Mouse (Mus musculus): ENCODE results near the gene Ccdc69. TPM values are rescaled to one million over a fixed set of nuclear protein-coding genes. Genes with fewer than 3 reads are reported as not detected.

The Ccdc69 gene
- polyA plus RNA-seq, 1 experiment from 2014 or later = 0.50 TPM

DNA sequence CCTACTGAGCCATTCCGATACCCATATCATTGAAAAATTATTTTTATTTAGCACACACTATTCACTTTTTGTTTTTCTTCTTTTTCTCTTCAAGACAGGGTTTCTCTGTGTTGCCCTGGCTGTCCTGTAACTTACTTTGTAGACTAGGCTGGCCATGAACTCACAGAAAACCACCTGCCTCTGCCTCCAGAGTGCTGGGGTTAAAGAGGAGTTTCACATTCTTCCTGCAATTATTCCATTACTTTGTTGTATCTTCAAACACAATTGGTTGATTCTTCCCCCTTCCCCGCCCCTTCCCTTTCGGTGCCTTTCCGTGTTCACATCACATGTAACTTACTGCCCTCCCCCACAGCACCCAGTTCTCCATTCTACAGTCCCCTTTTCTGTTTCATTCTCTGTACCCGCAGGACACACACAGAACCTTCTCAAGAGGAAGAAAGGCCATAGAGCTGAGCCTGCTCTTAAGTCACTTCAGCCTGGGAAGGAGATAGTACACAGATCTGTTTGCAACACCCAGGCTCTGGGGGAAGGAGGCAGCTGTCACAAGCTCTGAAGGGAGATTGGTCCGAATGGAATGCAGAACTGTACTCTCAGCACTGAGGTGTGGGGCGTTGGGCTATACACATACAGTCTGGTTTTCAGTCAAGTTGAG lies 35.4 kb upstream of the Ccdc69 start:
- Histone ChIP-seq H3K4me3 (ENCODE audit: low read length) (no peak overlapping the region), H3K27me3 (replicated peaks; ENCODE audit: control insufficient read depth, insufficient read depth, low read length) (no peaks in the 10 kb centered on the region), H3K4me1 (ENCODE audit: control insufficient read depth, insufficient read depth, low read depth, low read length) (no peaks in the 10 kb centered on the region), H3K9me3 (ENCODE audit: control insufficient read depth, low read length) (no peaks in the 10 kb centered on the region), H3K9ac (ENCODE audit: low read depth, low read length) (no peak overlapping the region), H3K27ac (ENCODE audit: low read depth, low read length) (no peak overlapping the region), H3K36me3 (ENCODE audit: control insufficient read depth, insufficient read depth, low read length) (peaks cover 3% of the 10 kb centered on the region; the same call in 1 of the 2 replicates), H3K4me2 (ENCODE audit: low read length) (no peak overlapping the region)
- 76% methylated on average over 7 of the region's 7 CpGs for WGBS
- no peak for ATAC-seq

DNA sequence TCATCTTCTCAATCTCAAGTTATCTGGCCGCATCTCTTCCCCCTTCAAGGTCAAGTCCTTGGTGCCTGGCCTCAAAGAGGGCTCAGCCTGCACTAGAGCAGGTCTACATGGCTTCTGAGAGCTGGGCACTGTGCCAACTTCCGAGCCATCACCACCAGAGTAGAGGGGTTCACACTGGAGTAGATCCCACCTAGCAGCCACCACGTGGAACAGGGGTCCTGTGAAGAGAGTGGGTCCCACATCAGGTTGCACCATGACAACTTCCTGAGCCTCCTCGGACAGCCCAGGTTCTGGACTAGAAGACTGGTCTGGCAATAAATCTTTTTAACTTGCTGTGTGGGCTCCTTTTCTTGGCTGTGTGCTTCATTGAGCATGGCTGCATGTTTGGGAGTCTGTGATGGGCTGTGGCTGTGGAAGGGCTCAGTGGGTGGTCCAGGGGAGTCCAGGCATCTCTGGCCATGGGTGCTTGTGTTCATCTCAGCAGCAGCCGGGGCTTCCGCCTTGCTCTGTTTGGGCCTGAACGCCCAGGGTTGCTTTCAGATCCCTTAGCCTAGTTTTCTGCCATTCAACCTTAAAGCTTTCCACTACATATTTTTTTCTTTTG lies 32.7 kb upstream of the Ccdc69 start:
- 74% methylated on average over 7 of the region's 7 CpGs for WGBS

DNA sequence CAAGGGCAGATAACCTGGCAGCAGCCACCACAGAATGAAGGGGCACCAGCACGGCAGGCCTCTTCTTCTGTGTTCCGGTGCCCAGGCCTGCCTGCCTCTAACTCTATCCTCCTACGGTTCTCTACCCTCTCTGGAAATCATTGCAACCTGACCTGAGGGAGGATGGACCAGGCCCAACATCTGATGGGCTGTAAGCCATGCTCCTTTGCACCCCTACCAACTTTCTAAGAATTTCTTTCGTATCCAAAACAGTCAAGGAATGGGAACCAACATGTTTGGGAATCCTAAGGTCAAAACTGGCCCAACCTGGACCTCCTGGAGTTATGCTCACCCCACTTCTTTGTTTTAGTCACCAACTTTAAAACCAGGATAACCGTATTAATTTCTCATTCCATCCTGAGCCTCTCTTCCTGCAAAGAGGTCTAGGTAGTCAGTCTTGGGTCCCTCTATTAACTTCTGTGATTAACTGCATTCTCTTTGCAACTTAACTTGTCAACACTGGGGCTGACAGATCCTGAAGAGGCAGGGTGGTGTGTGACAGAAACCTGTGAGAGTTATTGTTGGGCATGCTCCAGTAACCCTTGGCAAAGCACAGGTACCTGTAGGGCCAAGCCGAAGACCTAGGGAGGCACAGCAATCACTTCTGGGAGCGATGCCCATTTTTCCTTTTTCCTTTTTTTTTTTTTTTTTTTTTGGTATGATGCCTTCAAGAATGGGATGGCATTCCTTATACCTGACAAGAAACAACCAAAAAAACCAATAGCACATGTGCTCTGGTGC lies 31.8 kb upstream of the Ccdc69 start:
- H3K4me1 ChIP-seq (ENCODE audit: control insufficient read depth, insufficient read depth, low read depth, low read length) = no peaks in the 10 kb centered on the region
- no peaks in the 10 kb centered on the region for H3K27me3 ChIP-seq (replicated peaks; ENCODE audit: control insufficient read depth, insufficient read depth, low read length)
- peaks cover 5% of the 10 kb centered on the region; the same call in 1 of the 2 replicates for H3K36me3 ChIP-seq (ENCODE audit: control insufficient read depth, insufficient read depth, low read length)
- no peak overlapping the region for H3K9ac ChIP-seq (ENCODE audit: low read depth, low read length)
- no peak overlapping the region for H3K4me2 ChIP-seq (ENCODE audit: low read length)
- no peak overlapping the region for H3K27ac ChIP-seq (ENCODE audit: low read depth, low read length)
- 90% methylated on average over 7 of the region's 7 CpGs for WGBS
- no peaks in the 10 kb centered on the region for H3K9me3 ChIP-seq (ENCODE audit: control insufficient read depth, low read length)
- no peak for ATAC-seq
- no peak overlapping the region for H3K4me3 ChIP-seq (ENCODE audit: low read length)

More for the DNA sequence above, 32.7 kb upstream of the Ccdc69 start:
- Histone ChIP-seq H3K4me3 (ENCODE audit: low read length) (no peak overlapping the region), H3K4me2 (ENCODE audit: low read length) (no peak overlapping the region), H3K9me3 (ENCODE audit: control insufficient read depth, low read length) (no peaks in the 10 kb centered on the region), H3K27ac (ENCODE audit: low read depth, low read length) (no peak overlapping the region), H3K36me3 (ENCODE audit: control insufficient read depth, insufficient read depth, low read length) (peaks cover 5% of the 10 kb centered on the region; the same call in 1 of the 2 replicates), H3K27me3 (replicated peaks; ENCODE audit: control insufficient read depth, insufficient read depth, low read length) (no peaks in the 10 kb centered on the region), H3K4me1 (ENCODE audit: control insufficient read depth, insufficient read depth, low read depth, low read length) (no peaks in the 10 kb centered on the region), H3K9ac (ENCODE audit: low read depth, low read length) (no peak overlapping the region)
- no peak for ATAC-seq

DNA sequence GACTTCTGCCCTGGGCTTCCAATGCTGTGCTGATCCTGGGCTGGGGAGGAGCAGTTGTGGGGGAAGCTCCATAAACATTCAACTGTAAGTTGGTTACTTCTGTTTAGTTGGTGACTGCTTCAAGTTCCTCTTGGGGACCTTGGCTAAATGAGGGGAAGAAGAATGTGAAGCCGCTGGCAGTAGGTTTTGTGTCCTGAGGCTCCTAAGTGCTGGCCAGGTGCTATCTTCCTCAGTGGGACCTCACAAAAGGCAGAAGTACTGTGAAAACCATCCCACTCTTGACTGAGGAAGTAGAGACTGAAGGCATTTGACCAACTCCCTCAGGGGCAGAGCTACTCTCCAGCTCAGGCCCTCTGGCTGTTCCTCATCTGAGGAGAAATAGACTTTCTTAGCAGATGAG lies 28.7 kb upstream of the Ccdc69 start:
- Histone ChIP-seq H3K9ac (ENCODE audit: low read depth, low read length) (no peak overlapping the region), H3K9me3 (ENCODE audit: control insufficient read depth, low read length) (no peaks in the 10 kb centered on the region), H3K4me1 (ENCODE audit: control insufficient read depth, insufficient read depth, low read depth, low read length) (no peaks in the 10 kb centered on the region), H3K27ac (ENCODE audit: low read depth, low read length) (no peak overlapping the region), H3K27me3 (replicated peaks; ENCODE audit: control insufficient read depth, insufficient read depth, low read length) (no peaks in the 10 kb centered on the region), H3K4me2 (ENCODE audit: low read length) (no peak overlapping the region), H3K36me3 (ENCODE audit: control insufficient read depth, insufficient read depth, low read length) (peaks cover 5% of the 10 kb centered on the region; the same call in 1 of the 2 replicates), H3K4me3 (ENCODE audit: low read length) (no peak overlapping the region)
- 95% methylated on average over 1 of the region's 1 CpGs for WGBS
- ATAC-seq = no peak

DNA sequence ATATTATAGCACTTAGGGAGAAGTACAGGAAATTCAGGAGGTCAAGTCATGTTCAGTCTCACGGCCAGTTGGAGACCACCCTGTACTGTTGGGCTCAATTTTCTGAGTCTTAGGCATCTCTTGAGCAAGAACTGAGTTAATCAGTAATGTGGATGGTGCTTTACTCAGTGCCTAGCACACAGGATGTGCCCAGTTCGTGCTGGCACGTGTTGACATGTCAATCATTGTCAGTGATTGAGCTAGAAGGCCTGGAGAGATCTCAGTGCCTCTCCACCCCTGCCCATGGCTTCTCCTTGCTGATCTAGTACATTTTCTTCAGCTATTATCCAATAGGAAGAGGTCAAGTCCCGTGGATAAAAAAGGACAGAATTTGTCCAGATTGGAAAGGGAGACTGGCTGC lies 27.5 kb upstream of the Ccdc69 start:
- 89% methylated on average over 4 of the region's 4 CpGs for WGBS
- no peaks in the 10 kb centered on the region for H3K27me3 ChIP-seq (replicated peaks; ENCODE audit: control insufficient read depth, insufficient read depth, low read length)
- H3K9ac ChIP-seq (ENCODE audit: low read depth, low read length) = no peak overlapping the region
- no peak overlapping the region for H3K27ac ChIP-seq (ENCODE audit: low read depth, low read length)
- no peak overlapping the region for H3K4me2 ChIP-seq (ENCODE audit: low read length)
- H3K4me3 ChIP-seq (ENCODE audit: low read length) = no peak overlapping the region
- H3K36me3 ChIP-seq (ENCODE audit: control insufficient read depth, insufficient read depth, low read length) = peaks cover 5% of the 10 kb centered on the region; the same call in 1 of the 2 replicates
- no peaks in the 10 kb centered on the region for H3K4me1 ChIP-seq (ENCODE audit: control insufficient read depth, insufficient read depth, low read depth, low read length)
- ATAC-seq = no peak
- no peaks in the 10 kb centered on the region for H3K9me3 ChIP-seq (ENCODE audit: control insufficient read depth, low read length)

DNA sequence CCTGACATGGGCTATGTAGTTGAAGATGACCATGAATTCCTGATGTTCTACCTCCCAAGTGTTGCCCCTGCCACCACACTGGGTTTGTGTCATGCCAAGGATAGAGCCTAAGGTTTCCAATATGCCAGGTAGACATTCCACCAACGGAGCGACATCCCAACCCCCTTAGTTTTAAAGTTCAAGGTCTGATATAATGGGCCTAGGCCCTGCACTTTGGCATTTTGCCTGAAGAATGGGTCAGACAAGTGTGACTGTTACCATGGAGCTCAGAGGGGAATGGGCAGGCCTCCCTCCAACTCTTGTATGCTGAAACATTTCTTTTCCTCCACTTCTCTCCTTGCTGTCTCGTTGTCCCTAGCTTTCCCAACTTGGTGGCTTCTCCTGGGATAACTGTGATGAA lies 25.3 kb upstream of the Ccdc69 start:
- Histone ChIP-seq H3K4me3 (ENCODE audit: low read length) (no peak overlapping the region), H3K9ac (ENCODE audit: low read depth, low read length) (no peak overlapping the region), H3K4me2 (ENCODE audit: low read length) (no peak overlapping the region), H3K36me3 (ENCODE audit: control insufficient read depth, insufficient read depth, low read length) (0 out of 2 replicates have a peak, but pooled peaks cover 2% of the 10 kb centered on the region), H3K9me3 (ENCODE audit: control insufficient read depth, low read length) (no peaks in the 10 kb centered on the region), H3K4me1 (ENCODE audit: control insufficient read depth, insufficient read depth, low read depth, low read length) (peaks cover 12% of the 10 kb centered on the region), H3K27ac (ENCODE audit: low read depth, low read length) (no peak overlapping the region), H3K27me3 (replicated peaks; ENCODE audit: control insufficient read depth, insufficient read depth, low read length) (no peaks in the 10 kb centered on the region)
- ATAC-seq = no peak
- 45% methylated on average over 3 of the region's 3 CpGs for WGBS

DNA sequence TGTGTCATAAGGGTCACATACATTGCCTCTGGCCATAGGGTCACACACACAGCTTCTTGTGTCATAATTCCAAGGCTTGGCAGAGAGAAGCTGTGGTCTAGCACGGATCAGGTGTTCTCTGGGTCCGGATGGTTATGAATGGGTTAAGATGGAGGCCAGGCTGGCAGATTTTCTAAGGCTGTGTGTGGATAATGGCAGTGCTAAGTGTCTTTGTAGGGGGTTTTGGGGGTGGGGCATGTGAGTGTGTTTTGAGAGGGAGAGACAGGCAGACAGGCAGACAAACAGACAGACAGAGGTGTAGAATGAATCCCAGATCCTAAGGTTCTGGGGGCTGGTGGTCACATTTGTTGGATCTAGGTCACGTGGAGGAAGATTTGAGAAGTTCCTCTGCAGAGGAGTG lies 24.1 kb upstream of the Ccdc69 start:
- no peaks in the 10 kb centered on the region for H3K27me3 ChIP-seq (replicated peaks; ENCODE audit: control insufficient read depth, insufficient read depth, low read length)
- no peak overlapping the region for H3K9ac ChIP-seq (ENCODE audit: low read depth, low read length)
- H3K4me2 ChIP-seq (ENCODE audit: low read length) = no peak overlapping the region
- 83% methylated on average over 3 of the region's 3 CpGs for WGBS
- ATAC-seq = no peak
- no peak overlapping the region for H3K27ac ChIP-seq (ENCODE audit: low read depth, low read length)
- H3K9me3 ChIP-seq (ENCODE audit: control insufficient read depth, low read length) = no peaks in the 10 kb centered on the region
- no peak overlapping the region for H3K4me3 ChIP-seq (ENCODE audit: low read length)
- H3K36me3 ChIP-seq (ENCODE audit: control insufficient read depth, insufficient read depth, low read length) = no peaks in the 10 kb centered on the region
- peaks cover 12% of the 10 kb centered on the region for H3K4me1 ChIP-seq (ENCODE audit: control insufficient read depth, insufficient read depth, low read depth, low read length)

DNA sequence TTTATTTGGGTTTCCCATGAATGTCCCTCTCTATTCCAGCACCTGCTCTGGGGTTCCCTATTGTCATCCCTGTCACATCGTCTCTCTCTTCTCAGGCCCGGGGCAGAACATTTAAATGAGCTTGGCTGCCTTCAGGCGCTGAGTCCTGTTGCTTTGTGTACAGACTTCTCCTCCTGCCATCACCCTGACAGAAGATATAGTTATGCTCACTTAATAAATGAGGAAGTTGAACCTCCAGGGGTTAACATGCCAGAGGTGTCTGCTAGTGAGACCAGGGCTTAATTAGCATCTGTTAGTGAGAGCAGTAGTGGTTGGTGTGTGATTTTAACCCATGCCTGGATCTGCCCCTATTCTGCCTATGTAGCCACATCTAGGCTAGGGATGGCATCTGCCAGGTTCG lies 21.9 kb upstream of the Ccdc69 start:
- H3K9ac ChIP-seq (ENCODE audit: low read depth, low read length) = peak overlapping the region; percentile 36; the same call in 1 of the 2 replicates
- WGBS = 33% methylated on average over 4 of the region's 4 CpGs
- H3K9me3 ChIP-seq (ENCODE audit: control insufficient read depth, low read length) = no peaks in the 10 kb centered on the region
- no peak for ATAC-seq
- no peaks in the 10 kb centered on the region for H3K36me3 ChIP-seq (ENCODE audit: control insufficient read depth, insufficient read depth, low read length)
- peaks cover 12% of the 10 kb centered on the region for H3K4me1 ChIP-seq (ENCODE audit: control insufficient read depth, insufficient read depth, low read depth, low read length)
- H3K27ac ChIP-seq (ENCODE audit: low read depth, low read length) = no peak overlapping the region
- H3K4me2 ChIP-seq (ENCODE audit: low read length) = peak overlapping the region; percentile 13; the same call in 1 of the 2 replicates
- H3K4me3 ChIP-seq (ENCODE audit: low read length) = no peak overlapping the region
- no peaks in the 10 kb centered on the region for H3K27me3 ChIP-seq (replicated peaks; ENCODE audit: control insufficient read depth, insufficient read depth, low read length)

Data from hindbrain, embryonic 16.5 days (tissue).